Mouse (Mus musculus): ENCODE data around the gene Cdh5. TPM values are rescaled to one million over a fixed set of nuclear protein-coding genes. Genes with fewer than 3 reads are reported as not detected.
"Not testable (repeated sequence)": the region's sequence is repeated elsewhere in the genome, so short reads cannot be mapped to it uniquely, and the experiment has no call there.

Cdh5 gene
- polyA plus RNA-seq, 1 experiment = 34.6 TPM

DNA sequence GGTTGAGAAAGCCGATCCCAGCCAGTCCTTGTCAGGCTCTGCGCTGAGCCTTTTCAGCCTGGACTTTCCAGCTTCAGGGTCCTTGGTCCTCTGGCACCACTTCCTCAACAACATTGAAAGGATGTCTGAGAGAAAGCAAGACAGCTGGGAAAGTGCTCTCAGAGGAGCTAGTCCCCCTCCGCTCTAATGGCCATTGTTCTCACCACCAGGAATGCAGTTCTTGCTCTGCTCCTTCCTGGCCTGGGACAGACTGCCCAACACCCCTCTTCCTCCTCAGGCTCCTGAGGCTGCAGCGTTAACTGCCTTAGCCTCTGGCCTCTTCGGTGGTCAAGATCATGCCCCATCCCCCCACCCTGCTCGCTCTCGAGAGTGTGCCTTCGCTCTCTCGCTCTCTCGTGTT is 4.8 kb upstream of the Cdh5 start:
- no peak for TF ChIP-seq POLR2A (IDR thresholded peaks at IDR 0.05; ENCODE audit: borderline replicate concordance, extremely low read depth, insufficient read depth, insufficient read length, poor library complexity, severe bottlenecking)
- no peak for TF ChIP-seq CTCF (IDR thresholded peaks at IDR 0.05; ENCODE audit: borderline replicate concordance, extremely low read depth, insufficient read depth, insufficient read length)
- DNase-seq (ENCODE audit: low read depth) = no peak

DNA sequence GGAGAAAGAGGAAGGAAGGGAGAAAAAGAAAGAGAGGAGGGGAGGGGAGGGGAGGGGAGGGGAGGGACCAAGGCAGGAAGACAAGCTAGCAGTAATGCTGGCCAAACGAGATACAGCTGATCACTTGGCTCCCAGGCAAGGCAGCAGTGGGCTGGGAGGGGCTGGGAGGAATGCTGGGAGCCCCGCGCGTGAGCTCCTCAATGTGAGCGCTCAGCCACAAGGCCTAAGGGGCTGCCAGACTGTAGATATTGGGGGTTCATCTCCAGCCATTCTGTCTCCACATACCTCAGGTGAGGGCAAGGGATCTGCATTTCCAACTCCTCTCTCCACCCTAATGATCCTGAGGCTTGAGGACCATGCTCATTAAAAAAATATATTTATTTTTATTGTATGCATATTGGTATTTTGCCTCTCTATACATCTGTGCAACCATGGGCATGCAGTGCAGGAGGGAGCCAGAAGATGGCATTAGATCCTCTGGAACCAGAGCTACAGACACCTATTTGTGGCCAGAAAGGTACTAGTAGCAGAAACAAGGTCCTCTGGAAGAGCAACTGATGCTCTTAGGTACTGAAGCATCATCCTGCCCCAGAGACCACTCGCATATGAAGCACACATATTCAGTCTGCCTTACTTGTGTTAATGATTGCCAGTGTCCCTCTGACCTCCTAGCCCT is 2.6 kb upstream of the Cdh5 start:
- DNase-seq (ENCODE audit: low read depth) = peak; percentile 44
- TF ChIP-seq POLR2A (IDR thresholded peaks at IDR 0.05; ENCODE audit: borderline replicate concordance, extremely low read depth, insufficient read depth, insufficient read length, poor library complexity, severe bottlenecking) (no peak), CTCF (IDR thresholded peaks at IDR 0.05; ENCODE audit: borderline replicate concordance, extremely low read depth, insufficient read depth, insufficient read length) (peak; percentile 47; the same call in 1 of the 2 replicates)

DNA sequence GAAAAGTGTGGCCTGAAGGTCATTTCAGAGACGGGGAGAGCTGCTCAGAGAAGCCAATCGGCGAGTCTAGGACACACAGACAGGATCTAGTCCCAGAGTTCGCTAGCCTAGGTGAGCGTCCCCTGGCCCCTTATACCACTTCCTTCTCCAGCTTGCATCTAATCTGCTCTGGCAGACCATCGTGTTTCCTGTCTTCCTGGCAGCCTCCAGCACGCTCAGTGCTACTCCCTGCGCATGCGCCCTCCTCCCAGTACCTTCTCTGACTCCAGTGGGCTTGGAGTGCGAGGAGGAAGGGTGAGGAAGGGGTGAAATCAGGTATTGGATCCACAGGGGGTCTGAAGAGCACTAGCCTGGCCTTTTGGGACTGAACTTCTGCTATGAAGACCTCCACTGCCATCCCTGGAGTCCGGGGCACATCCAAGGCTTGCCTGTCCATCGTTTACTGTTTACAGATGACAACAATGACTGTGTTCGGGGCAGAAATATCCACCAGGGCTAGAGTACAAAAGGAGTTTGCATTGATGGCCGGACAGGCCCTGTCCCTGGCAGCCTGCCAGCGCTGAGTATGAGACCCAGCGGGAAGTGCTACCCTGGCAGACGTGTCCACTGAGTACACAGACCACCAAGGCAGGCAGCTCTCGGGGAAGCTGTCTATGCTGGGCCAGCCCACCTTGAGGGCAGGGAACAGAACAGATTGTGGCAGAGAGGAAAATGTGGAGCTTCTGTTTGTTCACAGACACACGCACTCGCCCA is 1.9 kb upstream of the Cdh5 start:
- TF ChIP-seq CTCF (IDR thresholded peaks at IDR 0.05; ENCODE audit: borderline replicate concordance, extremely low read depth, insufficient read depth, insufficient read length) (no peak), POLR2A (IDR thresholded peaks at IDR 0.05; ENCODE audit: borderline replicate concordance, extremely low read depth, insufficient read depth, insufficient read length, poor library complexity, severe bottlenecking) (no peak)
- peak; percentile 40 for DNase-seq (ENCODE audit: low read depth)

DNA sequence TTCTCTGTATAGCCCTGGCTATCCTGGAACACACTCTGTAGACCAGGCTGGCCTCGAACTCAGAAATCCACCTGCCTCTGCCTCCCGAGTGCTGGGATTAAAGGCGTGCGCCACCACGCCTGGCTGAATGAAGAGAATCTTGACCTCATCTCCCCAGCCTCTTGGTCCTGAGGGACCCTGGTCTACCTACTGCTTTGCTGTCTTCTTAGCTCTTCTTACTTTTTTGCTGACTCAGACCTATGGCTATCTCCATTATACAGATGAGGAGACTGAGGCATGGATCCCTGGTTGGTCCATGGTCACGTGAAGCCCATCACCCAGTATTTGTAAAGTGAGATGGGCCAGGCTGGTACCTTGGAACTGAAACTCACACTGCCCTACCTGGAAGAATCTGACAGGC is 701 bp upstream of the Cdh5 start:
- not testable (repeated sequence) for DNase-seq (ENCODE audit: low read depth)

DNA sequence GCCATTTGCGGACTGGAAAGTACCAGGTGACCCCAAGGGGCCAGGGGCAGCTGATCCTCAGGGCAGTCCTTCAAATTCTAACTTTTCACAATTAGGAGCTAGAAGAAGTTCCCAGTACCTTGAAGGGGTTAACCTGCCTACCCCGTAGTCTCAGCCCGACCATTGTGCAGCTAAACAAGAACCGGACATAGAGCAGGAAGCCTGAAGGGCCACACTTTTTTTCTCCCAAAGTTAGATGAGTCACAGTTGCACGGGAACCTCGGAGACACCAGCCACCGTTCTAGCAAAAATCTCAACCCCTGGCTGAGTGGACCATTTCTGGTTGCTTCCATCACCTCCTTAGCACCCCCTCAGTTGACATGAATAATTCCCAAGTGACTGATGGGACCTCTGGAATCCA is 2.0 kb downstream of the Cdh5 start:
- TF ChIP-seq CTCF (IDR thresholded peaks at IDR 0.05; ENCODE audit: borderline replicate concordance, extremely low read depth, insufficient read depth, insufficient read length) (no peak), POLR2A (IDR thresholded peaks at IDR 0.05; ENCODE audit: borderline replicate concordance, extremely low read depth, insufficient read depth, insufficient read length, poor library complexity, severe bottlenecking) (no peak)
- DNase-seq (ENCODE audit: low read depth) = no peak

DNA sequence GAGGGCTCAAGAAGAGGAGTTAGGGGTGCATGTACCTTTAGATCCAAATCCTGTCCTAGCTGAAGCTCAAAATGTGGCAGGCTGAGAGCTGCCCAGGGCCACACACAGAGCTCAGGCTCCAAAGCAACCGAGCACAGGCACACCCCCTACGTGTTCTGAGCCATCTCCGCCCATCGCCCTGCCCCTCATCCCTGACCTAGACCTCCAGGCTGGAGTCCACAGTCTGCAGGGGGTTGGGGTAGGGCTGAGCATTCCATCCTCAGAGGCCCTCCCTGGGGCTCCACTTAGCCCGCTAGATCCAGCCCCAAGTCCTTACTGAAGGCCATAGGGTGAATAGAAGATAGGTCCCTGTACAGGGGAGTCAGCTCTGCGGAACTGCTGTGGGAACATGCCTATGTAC is 4.3 kb downstream of the Cdh5 start:
- TF ChIP-seq POLR2A (IDR thresholded peaks at IDR 0.05; ENCODE audit: borderline replicate concordance, extremely low read depth, insufficient read depth, insufficient read length, poor library complexity, severe bottlenecking) (no peak), CTCF (IDR thresholded peaks at IDR 0.05; ENCODE audit: borderline replicate concordance, extremely low read depth, insufficient read depth, insufficient read length) (no peak)
- DNase-seq (ENCODE audit: low read depth) = no peak

DNA sequence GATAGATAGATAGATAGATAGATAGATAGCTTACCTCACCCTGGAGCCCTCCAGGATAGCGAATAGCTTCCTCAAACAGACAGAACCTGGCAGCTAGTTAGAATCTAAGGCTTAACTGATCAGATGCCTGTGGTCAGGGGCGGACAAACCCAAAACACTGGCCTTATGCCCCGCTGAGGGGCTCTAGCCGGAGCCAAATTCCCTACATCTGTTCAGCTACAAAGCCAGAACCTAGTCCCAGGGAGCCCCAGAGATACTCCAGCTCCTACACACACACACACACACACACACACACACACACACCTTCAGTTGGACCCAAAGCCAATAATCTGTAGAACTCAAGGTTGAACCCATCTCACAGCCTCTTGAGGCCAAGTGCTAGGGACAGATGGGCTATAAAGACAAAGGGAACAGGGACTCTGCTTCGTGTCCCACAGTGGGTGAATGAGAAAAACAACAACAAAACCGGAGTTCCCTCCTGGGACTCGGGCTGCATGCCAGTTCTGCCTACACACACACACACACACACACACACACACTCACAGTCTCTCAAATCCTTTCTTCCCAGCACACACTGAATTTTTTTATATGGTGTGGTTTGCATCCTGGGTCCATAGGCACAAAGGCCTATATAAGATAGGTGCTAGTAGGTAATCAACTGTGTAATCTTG is 5.0 kb downstream of the Cdh5 start:
- peak; percentile 35 for DNase-seq (ENCODE audit: low read depth)
- no peak for TF ChIP-seq CTCF (IDR thresholded peaks at IDR 0.05; ENCODE audit: borderline replicate concordance, extremely low read depth, insufficient read depth, insufficient read length)
- TF ChIP-seq POLR2A (IDR thresholded peaks at IDR 0.05; ENCODE audit: borderline replicate concordance, extremely low read depth, insufficient read depth, insufficient read length, poor library complexity, severe bottlenecking) = no peak

DNA sequence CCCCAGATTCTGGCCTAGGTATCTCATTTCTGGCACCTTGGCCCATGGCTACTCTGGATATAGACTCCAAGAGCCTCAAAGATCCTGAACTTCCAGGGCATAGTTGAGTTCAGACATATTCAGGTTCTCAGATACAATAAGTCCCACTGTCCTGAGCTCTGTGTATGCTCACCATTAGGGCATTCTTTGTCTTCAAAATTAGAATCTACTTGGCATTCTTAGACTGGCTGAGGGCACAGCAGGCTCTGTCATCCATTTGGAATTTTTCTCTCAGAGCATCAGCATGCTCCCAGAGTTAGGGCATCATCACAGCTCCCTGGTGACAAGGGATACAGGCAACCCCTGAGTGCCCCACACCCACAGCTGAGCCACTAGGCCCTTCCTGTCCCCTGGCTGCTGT is 5.7 kb downstream of the Cdh5 start:
- DNase-seq (ENCODE audit: low read depth) = no peak

DNA sequence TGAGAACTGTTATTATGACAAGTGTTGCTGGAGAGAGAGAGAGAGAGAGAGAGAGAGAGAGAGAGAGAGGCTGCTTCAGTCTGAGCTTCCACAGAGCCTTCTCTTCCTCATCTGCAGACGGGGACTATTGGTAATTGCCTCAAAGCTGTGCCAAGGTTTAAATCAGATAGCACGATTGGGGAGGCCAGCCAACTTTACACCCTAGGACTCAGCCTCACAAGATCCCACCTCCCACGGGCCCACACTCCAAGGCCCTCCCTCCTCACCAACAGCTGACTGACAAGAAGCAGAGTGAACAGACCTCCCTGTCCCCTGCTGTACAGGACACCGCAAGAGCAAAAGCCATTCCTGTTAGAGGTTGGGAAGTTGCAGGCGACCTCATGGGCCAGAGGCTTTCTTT is 6.6 kb downstream of the Cdh5 start:
- TF ChIP-seq CTCF (IDR thresholded peaks at IDR 0.05; ENCODE audit: borderline replicate concordance, extremely low read depth, insufficient read depth, insufficient read length) (no peak), POLR2A (IDR thresholded peaks at IDR 0.05; ENCODE audit: borderline replicate concordance, extremely low read depth, insufficient read depth, insufficient read length, poor library complexity, severe bottlenecking) (no peak)
- DNase-seq (ENCODE audit: low read depth) = peak; percentile 40

More for the DNA sequence above, 5.7 kb downstream of the Cdh5 start:
- TF ChIP-seq POLR2A (IDR thresholded peaks at IDR 0.05; ENCODE audit: borderline replicate concordance, extremely low read depth, insufficient read depth, insufficient read length, poor library complexity, severe bottlenecking) (no peak), CTCF (IDR thresholded peaks at IDR 0.05; ENCODE audit: borderline replicate concordance, extremely low read depth, insufficient read depth, insufficient read length) (no peak)

DNA sequence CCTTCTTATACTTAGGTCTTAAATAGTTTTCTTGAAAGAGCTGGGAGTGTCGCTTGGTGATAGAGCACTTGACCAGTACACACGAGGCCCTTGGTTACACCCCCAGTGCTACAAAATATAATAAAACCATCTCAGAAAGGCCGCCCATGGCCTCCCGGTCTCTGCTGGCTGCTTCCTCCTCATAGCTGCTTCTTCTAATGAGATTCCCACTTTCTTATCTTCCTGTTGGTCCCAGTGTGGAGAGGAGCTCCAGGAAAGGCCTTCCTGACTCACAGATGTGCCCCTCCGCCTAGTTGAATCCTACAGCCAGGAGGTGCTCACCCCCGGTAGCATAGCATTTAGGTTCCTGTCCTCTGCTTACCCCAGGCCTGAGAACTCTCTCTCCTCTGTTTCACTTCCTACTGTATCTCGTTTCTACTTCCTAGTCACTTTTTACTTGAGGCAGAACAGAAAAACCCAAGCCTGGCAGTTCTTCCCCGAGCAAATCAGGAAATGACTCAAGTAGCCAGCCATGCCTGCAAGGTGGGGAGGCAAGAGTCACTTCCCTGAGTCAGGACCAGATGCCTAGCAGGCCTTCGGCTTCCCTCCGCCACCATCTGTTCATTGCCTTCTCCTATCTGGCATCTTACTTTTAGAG is 9.2 kb downstream of the Cdh5 start:
- TF ChIP-seq POLR2A (IDR thresholded peaks at IDR 0.05; ENCODE audit: borderline replicate concordance, extremely low read depth, insufficient read depth, insufficient read length, poor library complexity, severe bottlenecking) = no peak
- no peak for TF ChIP-seq CTCF (IDR thresholded peaks at IDR 0.05; ENCODE audit: borderline replicate concordance, extremely low read depth, insufficient read depth, insufficient read length)

DNA sequence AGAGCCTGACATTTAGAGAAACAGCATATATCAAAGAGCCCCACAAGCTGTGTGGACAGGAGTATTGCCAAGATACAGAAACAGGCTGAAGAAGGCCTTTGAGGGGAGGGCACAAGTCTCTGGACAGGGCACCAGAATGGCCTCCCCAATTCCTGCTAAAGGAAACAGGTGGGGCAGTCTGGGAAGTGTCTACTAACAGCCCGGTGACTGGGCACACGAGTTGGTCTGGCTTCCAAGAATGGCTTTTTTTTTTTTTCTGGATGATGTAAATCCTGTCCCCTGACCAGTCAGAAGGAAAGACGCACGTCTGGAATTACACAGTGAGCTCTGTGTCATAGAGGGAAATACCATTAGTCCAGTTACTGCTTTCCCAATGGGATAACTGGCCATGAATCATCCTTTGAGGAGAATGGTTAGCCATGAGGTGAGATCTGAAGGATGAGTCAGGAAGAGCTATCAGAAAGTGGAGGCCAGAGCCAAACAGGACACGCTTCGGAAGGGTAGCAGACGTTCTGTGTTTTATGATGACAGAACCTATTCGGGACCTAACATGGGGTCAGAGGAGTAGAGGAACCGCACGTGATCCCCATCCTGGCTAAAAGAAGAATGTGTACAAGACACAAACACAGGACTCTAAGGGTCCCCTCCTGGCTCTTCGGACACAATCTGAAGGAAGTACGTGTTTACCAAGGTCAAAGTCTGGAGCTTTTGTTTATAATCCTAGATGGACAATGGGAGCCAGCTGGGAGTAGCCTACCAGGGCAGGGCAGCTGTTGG is 20.4 kb downstream of the Cdh5 start:
- no peak for TF ChIP-seq CTCF (IDR thresholded peaks at IDR 0.05; ENCODE audit: borderline replicate concordance, extremely low read depth, insufficient read depth, insufficient read length)
- TF ChIP-seq POLR2A (IDR thresholded peaks at IDR 0.05; ENCODE audit: borderline replicate concordance, extremely low read depth, insufficient read depth, insufficient read length, poor library complexity, severe bottlenecking) = no peak
- DNase-seq (ENCODE audit: low read depth) = no peak

More for the DNA sequence above, 9.2 kb downstream of the Cdh5 start:
- DNase-seq (ENCODE audit: low read depth) = no peak

Measured in brain, embryonic 14.5 days (tissue).